25 mouse cellular contexts compared by ENCODE assay signal in genomic region chr12:75841183-75841582, GRCm38 (mm10).
"Had no signal": no experiment of that assay in that cellular context is flagged by ENCODE, and none has a peak within 500 bp of the region (broad histone marks: within the 10 kb centered on the region; RNA-seq: fewer than 3 reads in every experiment).

No protein-coding gene starts in this region.

- H3K4me3 ChIP-seq: heart, adult 2 months; heart, embryonic 13.5 days; heart, embryonic 15.5 days; hindbrain, embryonic 13.5 days; hindbrain, embryonic 15.5 days; kidney, embryonic 15.5 days; limb, embryonic 13.5 days; limb, embryonic 15.5 days; liver, embryonic 12.5 days had no signal

- H3K9me3 ChIP-seq: heart, embryonic 13.5 days; heart, embryonic 15.5 days; hindbrain, embryonic 13.5 days; hindbrain, embryonic 15.5 days; kidney, embryonic 15.5 days; limb, embryonic 13.5 days; limb, embryonic 15.5 days; liver, embryonic 12.5 days had no signal

- DNase-seq: gastrocnemius, postnatal 14 days; gastrocnemius, postnatal 36 days; heart, adult 11 months; heart, adult 2 months; heart, postnatal 14 days; heart, postnatal 36 days; kidney, adult 11 months; kidney, adult 9 months; kidney, postnatal 14 days; kidney, postnatal 36 days; layer of hippocampus, adult 9-11 months; layer of hippocampus, postnatal 36 days; left cerebral cortex, postnatal 4 days had no signal

- H3K9ac ChIP-seq: heart, embryonic 13.5 days; heart, embryonic 15.5 days; hindbrain, embryonic 13.5 days; hindbrain, embryonic 15.5 days; kidney, embryonic 15.5 days; limb, embryonic 13.5 days; limb, embryonic 15.5 days; liver, embryonic 12.5 days; liver, embryonic 14.5 days had no signal

- H3K27me3 ChIP-seq: heart, embryonic 13.5 days; heart, embryonic 15.5 days; hindbrain, embryonic 13.5 days; hindbrain, embryonic 15.5 days; kidney, embryonic 15.5 days; limb, embryonic 13.5 days; limb, embryonic 15.5 days had no signal

- H3K36me3 ChIP-seq: heart, embryonic 13.5 days; heart, embryonic 15.5 days; hindbrain, embryonic 13.5 days; hindbrain, embryonic 15.5 days; kidney, embryonic 15.5 days; limb, embryonic 13.5 days; limb, embryonic 15.5 days; liver, embryonic 12.5 days had no signal

- H3K4me2 ChIP-seq: heart, embryonic 11.5 days; heart, embryonic 13.5 days; heart, embryonic 15.5 days; hindbrain, embryonic 13.5 days; hindbrain, embryonic 15.5 days; kidney, embryonic 15.5 days; limb, embryonic 13.5 days; limb, embryonic 15.5 days; liver, embryonic 12.5 days had no signal

- H3K27ac ChIP-seq: heart, adult 2 months; heart, embryonic 13.5 days; heart, embryonic 15.5 days; hindbrain, embryonic 13.5 days; hindbrain, embryonic 15.5 days; hindbrain, postnatal 0 days; kidney, embryonic 15.5 days; limb, embryonic 13.5 days; limb, embryonic 15.5 days; liver, embryonic 12.5 days; liver, embryonic 14.5 days had no signal

- ATAC-seq: hindbrain, postnatal 0 days; intestine, embryonic 16.5 days; liver, embryonic 12.5 days had no signal
